Mouse (Mus musculus) MEL (cell line): ENCODE measurements around the gene Ropn1.

ENCODE experiments used
- CTCF ChIP-seq, 3 experiments: IDR thresholded peaks in 2 of 3; conservative IDR thresholded peaks in 1 of 3; 2 replicates each; pipeline ENCODE4 v1.5.1; 2011 to 2012; ENCODE audit warnings: low read length in 3 of 3, low read depth in 2 of 3, mild to moderate bottlenecking in 2 of 3, improper control_type of control experiment in 1 of 3, inconsistent platforms in 1 of 3, mixed read lengths in 1 of 3, moderate library complexity in 1 of 3; ENCODE audit not compliant: control insufficient read depth in 1 of 3, insufficient read depth in 1 of 3, poor library complexity in 1 of 3, severe bottlenecking in 1 of 3
- E2F4 ChIP-seq: IDR thresholded peaks from 2 replicates; pipeline ENCODE4 v1.6.1; 2011; ENCODE audit warnings: low read depth, low read length, improper control_type of control experiment, borderline replicate concordance
- EP300 ChIP-seq, 2 experiments: IDR thresholded peaks; 2 replicates each; pipeline ENCODE4 v1.6.1; 2011; ENCODE audit warnings: improper control_type of control experiment in 2 of 2, low read length in 2 of 2, low read depth in 1 of 2, mild to moderate bottlenecking in 1 of 2
- GABPA ChIP-seq: IDR thresholded peaks from 2 replicates; pipeline ENCODE4 v1.6.1; 2012; ENCODE audit warnings: low read depth, mild to moderate bottlenecking, inconsistent platforms, low read length, improper control_type of control experiment, moderate library complexity
- GATA1 ChIP-seq: IDR thresholded peaks from 2 replicates; pipeline ENCODE4 v1.6.1; 2011; ENCODE audit warnings: low read depth, low read length, improper control_type of control experiment
- MXI1 ChIP-seq: IDR thresholded peaks from 2 replicates; pipeline ENCODE4 v1.6.1; 2011; ENCODE audit warnings: mild to moderate bottlenecking, low read depth, low read length, improper control_type of control experiment
- MYB ChIP-seq: IDR thresholded peaks from 2 replicates; pipeline ENCODE4 v1.6.1; 2011; ENCODE audit warnings: mild to moderate bottlenecking, low read depth, low read length, improper control_type of control experiment
- RAD21 ChIP-seq: IDR thresholded peaks from 2 replicates; pipeline ENCODE4 v1.6.1; 2011; ENCODE audit warnings: mild to moderate bottlenecking, low read depth, low read length, improper control_type of control experiment
- USF1 ChIP-seq: IDR thresholded peaks from 2 replicates; pipeline ENCODE4 v1.6.1; 2014; ENCODE audit warnings: low read depth, mild to moderate bottlenecking, inconsistent platforms, low read length, improper control_type of control experiment, moderate library complexity

- TF ChIP-seq GATA1 (no peak), EP300 (IDR thresholded peaks at IDR 0.05; ENCODE audit: low read depth in 1 of 2, low read length in 2 of 2) (no peak), RAD21 (no peak), USF1 (no peak), MYB (no peak), E2F4 (no peak), CTCF (IDR thresholded peaks at IDR 0.05 in 2 of 3, conservative IDR thresholded peaks at IDR 0.05 in 1 of 3; ENCODE audit: control insufficient read depth in 1 of 3, insufficient read depth in 1 of 3, low read depth in 2 of 3, low read length in 3 of 3, poor library complexity in 1 of 3, severe bottlenecking in 1 of 3) (no peak), MXI1 (no peak), GABPA (no peak)
Observed at GRCm38 (mm10) chr16:34671966-34672365, 22.2 kb downstream of the Ropn1 start.
